Mouse (Mus musculus) adrenal gland, adult 18-20 months (tissue): ENCODE measurements at regions not wholly inside any gene's neighbourhood (a gene's known extent, or its start where the extent isn't known, plus 50 kb on each side); places are given as distances from the start of the nearest gene placed in this dataset.

Source experiments
- DNase-seq, 2 experiments: peaks; one replicate each; pipeline ENCODE4 v3.0.0; 2021 to 2022; ENCODE audit warnings: low spot score in 2 of 2

GRCm38 (mm10) chr13:107837206-107837952 is 206.9 kb upstream of the Smim15 start:
- DNase-seq: no peak

- DNase-seq: no peak
Observed at GRCm38 (mm10) chr13:107835756-107836385, 208.4 kb upstream of the Smim15 start.

GRCm38 (mm10) chr13:107831997-107832396 is 212.2 kb upstream of the Smim15 start:
- no peak for DNase-seq

GRCm38 (mm10) chr13:107831221-107831681 is 213.0 kb upstream of the Smim15 start:
- peak; percentile 87 to 90 for DNase-seq

- DNase-seq: no peak
Observed at GRCm38 (mm10) chr13:107830281-107830680, 214.0 kb upstream of the Smim15 start.

GRCm38 (mm10) chr13:107829861-107830260 is 214.4 kb upstream of the Smim15 start:
- DNase-seq: no peak

- no peak for DNase-seq
Observed at GRCm38 (mm10) chr13:107825636-107826035, 218.6 kb upstream of the Smim15 start.

- DNase-seq: no peak
Observed at GRCm38 (mm10) chr13:107823342-107823741, 220.9 kb upstream of the Smim15 start.

GRCm38 (mm10) chr13:107822198-107822597 is 222.0 kb upstream of the Smim15 start:
- no peak for DNase-seq

- DNase-seq: no peak
Observed at GRCm38 (mm10) chr13:107813562-107814161, 230.6 kb upstream of the Smim15 start.

GRCm38 (mm10) chr13:107812014-107812413 is 232.2 kb upstream of the Smim15 start:
- DNase-seq: no peak

GRCm38 (mm10) chr13:107810802-107811192 is 233.4 kb upstream of the Smim15 start:
- no peak for DNase-seq

GRCm38 (mm10) chr13:107810060-107810801 is 234.0 kb upstream of the Smim15 start:
- DNase-seq: no peak

- no peak for DNase-seq
Observed at GRCm38 (mm10) chr13:107808961-107809360, 235.3 kb upstream of the Smim15 start.

- DNase-seq: no peak
Observed at GRCm38 (mm10) chr13:107804418-107804817, 239.8 kb upstream of the Smim15 start.

- no peak for DNase-seq
Observed at GRCm38 (mm10) chr13:107799199-107799945, 244.9 kb upstream of the Smim15 start.

- DNase-seq: no peak
Observed at GRCm38 (mm10) chr13:107798144-107798543, 246.1 kb upstream of the Smim15 start.

- DNase-seq: no peak
Observed at GRCm38 (mm10) chr13:107795516-107795915, 248.7 kb upstream of the Smim15 start.

- DNase-seq: no peak
Observed at GRCm38 (mm10) chr13:107791770-107792169, 252.5 kb upstream of the Smim15 start.

- no peak for DNase-seq
Observed at GRCm38 (mm10) chr13:107784971-107785370, 259.3 kb upstream of the Smim15 start.

GRCm38 (mm10) chr13:107781741-107782140 is 262.5 kb upstream of the Smim15 start:
- DNase-seq: no peak
